Mouse (Mus musculus) layer of hippocampus, postnatal 36 days (tissue): Measurements from ENCODE around the gene RPS10-NUDT3. TPM values are rescaled to one million over a fixed set of nuclear protein-coding genes. Genes with fewer than 3 reads are reported as not detected.
A peak's percentile ranks its signal among the peaks of the same experiment; 100 is the strongest.

Experiments used
- DNase-seq, 2 experiments: peaks; one replicate each; pipeline ENCODE4 v3.0.0; 2022
- total RNA-seq, 2 experiments: library from RNA; stranded (reverse); gene quantifications; 2 replicates each; pipeline ENCODE4 v1.2.3; 2021

The RPS10-NUDT3 gene
- total RNA-seq = not detected

DNA sequence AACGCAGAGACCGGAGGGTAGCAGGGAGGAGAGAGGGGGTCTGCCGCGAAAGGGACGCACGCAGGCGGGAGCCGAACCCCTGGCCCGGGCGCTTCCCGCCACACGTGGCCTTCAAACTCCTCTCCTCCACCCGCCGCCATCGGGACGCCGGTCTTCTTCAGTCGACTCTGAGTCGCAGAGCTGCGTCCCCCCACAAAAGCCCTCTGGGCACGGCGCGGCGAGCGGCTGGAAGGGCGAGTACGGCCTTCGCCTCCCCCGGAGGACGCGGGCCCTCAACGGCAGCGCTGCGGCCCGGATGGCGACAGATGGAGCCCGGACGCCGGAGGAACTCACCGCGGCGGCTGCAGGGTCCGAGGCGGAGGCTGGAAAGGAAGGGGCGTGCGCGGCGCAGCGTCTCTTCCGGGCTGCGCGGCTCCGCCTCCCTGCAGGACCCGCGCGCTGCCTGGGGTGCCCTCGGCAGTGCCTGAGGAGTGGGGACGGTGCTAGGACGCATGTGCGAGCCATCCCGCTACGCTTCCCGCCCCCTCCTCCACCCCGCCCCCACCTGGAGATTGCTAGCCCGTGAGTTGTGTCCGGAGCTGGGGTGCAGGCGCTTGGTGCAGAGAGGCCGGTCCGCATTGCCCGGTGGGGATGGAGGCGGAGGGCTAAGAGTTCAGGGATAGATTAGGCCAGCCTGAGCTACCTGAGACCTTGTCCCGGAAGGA is at the start of gene RPS10-NUDT3:
Gene RPS10-NUDT3, minus strand, starts transcription at position 352 of the 704 bp plus-strand sequence.
- peak; percentile 88 to 89 for DNase-seq

DNA sequence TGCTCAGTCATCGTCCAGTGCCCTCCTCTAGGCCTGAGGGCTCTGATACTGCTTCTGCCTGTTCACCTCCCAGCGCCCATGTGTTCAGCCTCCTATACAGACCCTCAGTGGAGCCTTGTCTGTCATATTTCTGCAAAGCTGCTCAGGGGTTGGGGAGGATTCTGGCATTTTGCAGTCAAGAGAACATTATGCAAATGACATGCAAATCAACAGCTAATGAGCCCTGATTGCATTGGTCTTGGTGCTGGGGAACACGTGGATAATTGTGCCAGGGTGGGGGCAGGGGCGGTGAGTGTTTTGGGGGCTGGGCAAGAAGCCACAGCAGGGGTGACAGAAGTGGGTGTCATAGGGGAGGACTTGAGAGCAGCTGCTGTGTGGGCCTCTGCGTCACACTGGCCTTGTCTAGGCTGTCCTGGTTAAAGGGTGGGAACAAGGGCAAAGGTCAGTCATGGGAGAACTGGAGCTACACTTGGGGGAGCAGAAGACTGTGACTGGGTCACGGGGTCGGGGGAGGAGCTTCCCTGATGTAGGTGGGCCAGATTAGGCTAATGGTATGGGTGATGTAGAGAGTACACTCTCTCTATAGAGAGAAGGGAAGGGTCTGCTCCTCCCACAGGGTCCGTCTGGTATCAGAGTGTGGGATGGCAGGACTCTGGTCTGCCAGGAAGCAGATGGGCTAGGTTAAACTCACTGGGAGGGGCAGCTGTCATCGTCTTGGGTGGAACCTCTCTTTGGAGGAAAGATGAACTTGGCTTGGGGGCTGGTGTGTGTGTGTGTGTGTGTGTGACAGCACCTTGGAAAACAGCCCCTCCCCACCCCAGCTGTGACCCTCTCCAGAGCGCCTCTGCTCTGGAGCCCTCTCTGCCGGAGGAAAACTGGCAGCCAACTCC is 44.1 kb upstream of the RPS10-NUDT3 start:
- DNase-seq = peak in 1 of 2 experiments; percentile 38

DNA sequence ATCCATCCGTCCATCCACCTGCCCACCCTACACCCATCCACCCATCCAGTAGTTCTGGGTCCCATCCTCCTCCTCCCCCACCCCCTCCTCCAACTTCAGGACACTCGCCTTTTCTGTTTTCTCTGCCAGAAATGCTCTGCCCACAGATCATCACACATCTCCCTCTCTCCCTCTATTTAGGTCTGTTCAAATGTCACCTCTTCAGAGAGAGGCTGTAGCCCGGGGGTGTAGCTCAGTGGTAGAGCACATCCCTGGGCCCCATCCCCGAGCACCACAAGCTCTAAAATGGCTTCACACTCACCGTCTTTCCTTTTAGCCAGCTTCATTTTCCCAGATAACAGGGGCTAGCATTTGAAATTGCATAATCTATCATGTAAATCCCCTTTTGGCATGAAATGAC is 42.7 kb upstream of the RPS10-NUDT3 start:
- no peak for DNase-seq

DNA sequence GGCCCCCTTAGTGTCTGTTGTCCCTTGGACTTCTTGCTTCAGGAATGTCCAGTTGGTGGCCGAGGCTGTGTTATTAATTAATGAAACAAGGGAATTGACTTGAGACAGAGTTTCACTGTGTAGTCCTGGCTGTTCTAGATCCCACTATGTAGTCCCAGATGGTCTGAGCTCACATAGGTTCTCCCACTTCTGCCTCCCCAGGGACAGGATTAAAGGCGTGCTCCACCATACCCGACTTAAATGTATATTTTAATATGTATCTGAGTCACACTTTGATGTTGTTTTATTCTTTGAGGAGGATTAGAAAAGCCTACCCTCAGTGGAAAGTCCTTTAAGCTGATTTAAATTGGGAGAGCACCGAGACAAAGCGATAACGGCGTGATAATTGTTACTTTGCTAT is 41.2 kb upstream of the RPS10-NUDT3 start:
- DNase-seq = no peak

DNA sequence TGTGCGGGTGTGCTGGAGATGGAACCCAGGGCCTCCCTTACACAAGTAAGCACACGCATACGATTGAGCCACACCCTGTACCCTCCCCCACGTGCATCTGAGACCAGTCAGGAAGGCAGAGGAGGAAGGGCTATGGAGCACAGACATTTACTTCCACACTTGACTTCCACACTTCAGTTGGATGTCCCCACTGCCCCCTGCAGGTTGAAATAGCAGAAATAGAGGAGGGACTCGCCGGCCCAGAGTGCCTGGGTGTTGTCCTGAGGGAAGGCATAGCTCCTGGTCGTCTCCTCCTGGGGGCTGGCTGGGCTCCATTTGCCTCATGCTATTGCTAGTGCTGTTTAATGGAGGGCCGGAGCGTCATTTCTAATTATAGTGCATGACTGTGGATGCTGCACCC is 40.4 kb upstream of the RPS10-NUDT3 start:
- no peak for DNase-seq

DNA sequence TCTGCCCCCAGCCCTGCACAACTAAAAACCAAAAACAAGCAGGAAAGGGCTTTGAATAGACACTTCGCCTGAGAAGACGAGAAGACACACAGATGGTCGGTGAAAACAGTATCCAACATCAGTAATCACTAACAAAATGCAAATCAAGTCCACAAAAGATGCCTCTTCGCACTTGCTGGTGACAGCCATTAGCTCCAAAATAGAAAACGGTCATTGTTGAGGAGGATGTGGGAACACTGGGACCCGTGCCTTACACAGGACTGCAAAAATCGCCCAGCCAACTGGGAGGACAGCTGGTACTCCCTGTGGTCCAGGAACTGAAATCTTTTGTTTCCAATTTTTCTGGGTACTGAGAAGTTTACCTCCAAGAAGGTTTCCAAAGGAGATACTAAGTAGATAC is 38.9 kb upstream of the RPS10-NUDT3 start:
- DNase-seq = no peak

DNA sequence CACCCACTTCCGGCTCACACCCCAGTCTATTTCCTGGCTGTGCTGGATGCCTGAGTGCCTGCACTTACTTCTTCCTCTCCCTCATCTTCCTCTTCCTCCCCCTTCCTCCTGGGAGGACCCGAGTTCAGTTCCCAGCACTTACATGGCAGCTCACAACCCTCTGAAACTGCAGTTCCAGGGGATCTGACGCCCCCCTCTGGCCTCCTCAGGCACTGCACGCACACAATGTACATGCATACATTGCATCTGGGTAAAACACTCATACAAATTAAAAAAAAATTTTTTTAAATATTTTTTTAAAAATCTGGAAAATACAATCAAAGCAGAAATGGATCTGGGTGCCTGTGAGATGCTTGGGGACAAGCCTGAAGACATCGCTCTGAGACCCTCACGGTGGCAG is 36.7 kb upstream of the RPS10-NUDT3 start:
- no peak for DNase-seq

DNA sequence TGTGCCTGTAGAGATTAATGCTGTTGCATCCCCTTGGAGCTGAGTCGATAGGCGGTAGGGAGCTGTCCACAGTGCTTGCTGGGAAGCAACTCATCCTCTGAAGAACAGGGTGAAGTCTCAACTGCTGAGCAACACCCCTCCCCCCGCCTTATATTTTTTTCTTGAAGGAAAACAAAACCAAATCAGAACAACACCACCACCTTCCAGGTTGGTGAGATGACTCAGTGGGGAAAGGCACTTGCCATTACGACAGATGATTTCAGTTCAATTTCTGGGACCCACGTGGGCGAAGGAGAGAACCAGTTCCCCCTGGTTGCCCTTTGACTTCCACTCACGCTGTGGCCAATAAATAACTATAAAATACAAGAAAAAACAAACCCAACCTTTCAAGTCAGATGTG is 23.7 kb upstream of the RPS10-NUDT3 start:
- no peak for DNase-seq

DNA sequence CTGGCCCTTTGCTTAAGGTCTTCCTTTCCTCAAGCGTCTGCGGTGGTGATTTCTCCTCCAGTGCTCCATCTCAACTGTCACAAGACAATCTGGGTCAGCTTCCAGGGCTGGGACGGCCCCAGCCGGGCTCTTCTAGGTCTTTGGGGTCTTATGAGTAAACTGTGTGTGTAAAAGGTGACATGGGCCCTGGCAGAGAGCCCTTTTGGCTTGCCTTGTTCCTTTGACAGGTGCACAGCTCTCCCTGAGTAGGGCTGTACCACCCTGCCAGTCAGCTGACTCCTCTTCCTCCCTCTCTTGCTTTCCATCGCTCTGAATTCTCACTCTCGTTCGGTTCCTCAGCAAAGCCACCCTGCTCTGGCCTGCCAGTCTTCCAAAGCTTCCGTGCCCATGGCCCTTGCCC is 22.1 kb upstream of the RPS10-NUDT3 start:
- no peak for DNase-seq

DNA sequence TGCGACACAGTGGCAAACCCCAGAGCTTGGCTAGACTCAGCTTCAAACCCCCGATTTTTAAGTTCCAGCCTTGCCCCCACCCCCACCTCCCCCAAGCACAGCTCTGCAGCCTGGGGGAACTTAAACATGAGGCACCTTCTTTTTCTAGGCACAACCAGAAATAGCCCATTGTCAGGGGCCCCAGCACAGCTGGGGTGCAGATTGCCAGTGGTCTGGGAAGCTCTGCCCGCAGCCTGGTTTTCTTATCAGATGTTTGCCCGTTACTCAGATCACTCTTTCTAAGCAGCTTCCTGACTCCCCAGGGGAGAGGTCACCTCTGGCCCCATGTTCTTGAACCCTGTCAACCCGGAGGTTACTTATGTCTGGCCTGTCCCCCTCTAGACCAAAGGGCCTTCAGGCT is 21.4 kb upstream of the RPS10-NUDT3 start:
- no peak for DNase-seq

DNA sequence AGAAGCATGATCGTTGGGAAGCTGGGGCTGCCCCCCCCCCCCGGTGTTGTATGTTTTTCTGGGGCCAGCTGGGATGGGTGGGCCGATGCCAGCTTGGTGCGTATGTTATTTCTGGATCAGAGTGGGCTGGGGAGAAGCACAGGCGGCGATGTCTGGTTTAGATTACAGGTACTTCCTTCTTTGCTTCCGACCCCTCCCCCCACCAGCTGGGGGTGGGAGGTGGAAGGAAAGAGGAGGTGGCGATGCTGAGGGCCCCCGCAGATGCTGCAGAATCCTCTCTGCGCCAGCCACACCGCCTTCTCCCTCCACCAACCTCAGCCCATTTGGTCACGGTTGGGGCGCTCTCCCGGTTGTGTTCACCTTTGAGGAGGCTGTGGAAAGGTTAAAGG is 21.0 kb upstream of the RPS10-NUDT3 start:
- DNase-seq = peak in 1 of 2 experiments; percentile 77

DNA sequence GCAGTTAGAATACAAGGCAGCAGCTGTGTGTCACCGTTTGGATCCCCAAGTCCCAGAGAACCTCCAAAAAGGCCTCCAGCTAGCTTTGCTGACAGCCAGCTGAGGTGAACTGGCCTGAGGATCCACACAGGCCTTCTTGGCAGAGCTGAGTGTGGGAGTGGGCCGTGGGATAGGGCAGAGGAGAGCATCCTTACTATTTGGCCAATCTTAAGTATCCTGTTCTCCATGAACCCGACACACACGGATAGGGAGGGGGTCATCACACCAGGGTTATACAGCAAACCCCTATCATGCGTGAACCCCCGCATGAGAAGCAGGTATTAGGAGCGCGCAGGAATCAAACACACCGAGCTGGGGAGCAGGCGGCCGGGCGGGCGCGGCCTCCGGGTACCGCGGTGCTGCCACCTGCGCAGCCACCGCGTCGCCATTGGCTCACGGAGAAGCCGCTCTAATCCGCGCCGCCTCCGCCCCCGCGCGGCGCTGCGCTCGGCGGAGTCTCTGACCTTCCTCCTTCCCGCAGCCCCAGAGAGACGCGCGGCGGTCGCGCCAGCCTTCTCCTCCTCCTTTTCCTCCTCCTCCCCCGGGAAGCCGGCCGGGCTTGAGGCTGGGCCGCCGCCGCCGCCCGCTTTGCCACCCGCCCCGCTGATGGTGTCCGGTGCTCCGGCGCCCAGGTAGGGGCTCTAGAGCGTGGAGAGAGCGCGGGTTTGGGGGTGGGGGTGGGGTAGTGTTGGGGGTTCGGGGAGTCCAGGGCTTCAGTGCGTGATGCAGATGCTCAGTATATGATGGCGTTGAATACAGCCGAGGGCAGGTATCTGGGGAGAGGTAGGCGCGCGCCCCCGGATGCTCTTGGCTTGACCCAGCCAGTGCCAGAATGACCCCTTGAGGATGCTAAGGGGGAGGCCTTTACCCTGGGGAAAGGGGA is 20.3 kb upstream of the RPS10-NUDT3 start, which contains the start of gene Pacsin1:
Gene Pacsin1, plus strand, starts transcription at position 421 of the 922 bp plus-strand sequence.
- peak; percentile 64 to 69 for DNase-seq

DNA sequence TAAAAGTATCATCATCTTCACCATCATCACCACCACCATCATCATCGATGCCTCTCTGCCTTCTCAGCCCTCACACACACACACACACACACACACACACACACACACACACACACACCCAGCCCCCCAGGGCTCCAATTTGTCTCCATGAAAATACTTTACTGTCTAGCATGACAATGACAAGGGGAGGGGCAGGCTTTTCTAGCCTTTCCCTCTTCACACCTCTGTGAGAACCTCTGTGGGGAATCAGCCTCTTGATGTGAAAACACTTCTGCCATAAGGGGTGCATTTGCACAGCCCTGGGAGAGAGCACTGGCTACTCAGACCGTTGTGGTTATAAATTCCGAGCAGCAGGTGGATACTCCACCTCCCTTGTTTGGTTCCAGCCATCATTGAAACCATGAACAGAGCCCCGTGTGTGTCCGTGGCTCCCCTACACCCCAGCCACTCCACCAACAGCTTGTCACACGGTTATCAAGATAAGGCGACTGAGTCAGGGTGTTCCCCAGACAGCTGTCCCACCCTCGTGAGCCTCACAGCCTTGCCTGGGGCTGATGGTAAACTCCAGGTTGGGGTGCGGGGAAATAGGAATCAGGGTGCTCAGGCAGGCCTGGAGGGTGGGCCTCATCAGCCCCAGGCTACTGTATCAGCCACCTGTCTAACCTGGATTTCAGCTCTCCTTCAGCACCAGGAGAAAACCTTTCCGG is 18.4 kb upstream of the RPS10-NUDT3 start:
- no peak for DNase-seq

DNA sequence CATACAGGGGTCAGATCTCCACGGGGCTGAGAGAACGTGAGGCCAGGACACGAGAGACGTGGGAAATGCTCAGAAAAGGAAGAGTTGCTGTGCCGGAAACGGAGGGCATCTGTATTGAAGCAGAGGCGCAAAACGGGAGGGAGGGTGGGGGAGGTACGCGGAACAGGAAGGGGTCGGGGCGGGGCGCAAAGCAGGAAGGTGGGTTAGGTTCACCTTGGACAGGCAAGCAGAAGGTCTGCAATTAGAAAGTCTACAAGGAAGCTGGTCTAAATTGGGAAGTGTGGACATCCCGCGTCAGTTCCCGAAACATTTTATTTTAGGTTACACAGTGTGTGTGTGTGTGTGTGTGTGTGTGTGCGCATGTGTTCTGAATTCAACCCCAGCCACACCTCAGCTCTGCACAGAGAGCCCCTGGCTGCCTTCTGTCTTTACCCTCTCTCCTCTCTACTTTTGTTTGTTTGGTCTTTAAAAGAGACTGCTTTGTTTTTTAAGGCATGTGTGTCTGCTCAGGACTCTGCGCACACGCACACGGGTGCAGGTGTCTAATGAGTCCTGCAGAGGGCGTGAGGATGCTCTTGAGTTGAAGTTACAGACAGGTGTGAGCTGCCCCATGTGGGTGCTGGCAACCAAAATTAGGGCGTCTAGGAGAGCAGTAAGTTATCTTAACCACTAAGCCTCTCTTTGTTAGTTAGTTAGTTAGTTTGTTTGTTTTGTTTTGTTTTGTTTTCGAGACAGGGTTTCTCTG is 17.2 kb upstream of the RPS10-NUDT3 start:
- no peak for DNase-seq

DNA sequence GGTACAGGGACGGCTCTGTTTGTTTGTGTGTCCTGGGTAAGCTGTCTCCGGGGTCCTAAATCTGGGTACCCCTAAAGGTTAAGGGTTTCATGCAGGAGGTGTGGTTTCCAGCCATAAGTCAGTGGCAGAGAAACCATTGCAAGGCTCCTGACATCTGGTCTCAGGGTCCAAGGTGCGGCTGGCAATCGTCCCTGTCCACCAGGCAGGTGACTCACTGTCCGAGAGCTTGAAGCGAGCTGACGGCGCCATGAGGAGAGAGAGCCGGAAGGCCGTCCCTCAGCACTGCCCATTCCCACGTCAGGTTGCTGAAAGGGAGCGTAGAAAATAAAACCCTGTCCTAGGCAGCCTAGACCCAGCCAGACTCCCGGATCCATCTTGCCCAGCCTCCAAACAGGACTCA is 15.6 kb upstream of the RPS10-NUDT3 start:
- no peak for DNase-seq

DNA sequence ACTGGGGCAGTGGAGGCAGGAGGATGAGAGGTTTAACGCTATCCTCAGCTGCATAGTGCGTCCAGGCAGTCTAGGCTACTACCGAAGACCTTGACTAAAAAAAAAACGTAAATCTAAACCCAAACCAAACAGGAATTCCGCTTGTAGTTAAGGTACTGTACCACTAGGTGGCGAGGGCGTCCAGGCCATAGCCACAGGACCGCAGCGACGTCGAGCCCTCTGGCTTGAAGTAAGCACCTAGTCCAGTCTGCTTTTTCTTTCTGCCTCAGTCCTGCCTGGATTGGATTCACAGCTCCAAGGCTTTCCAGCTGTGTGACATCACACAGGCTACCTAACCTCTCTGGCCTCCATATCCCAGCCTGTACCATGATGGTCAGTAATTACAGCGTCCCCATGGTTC is 15.1 kb upstream of the RPS10-NUDT3 start:
- no peak for DNase-seq

DNA sequence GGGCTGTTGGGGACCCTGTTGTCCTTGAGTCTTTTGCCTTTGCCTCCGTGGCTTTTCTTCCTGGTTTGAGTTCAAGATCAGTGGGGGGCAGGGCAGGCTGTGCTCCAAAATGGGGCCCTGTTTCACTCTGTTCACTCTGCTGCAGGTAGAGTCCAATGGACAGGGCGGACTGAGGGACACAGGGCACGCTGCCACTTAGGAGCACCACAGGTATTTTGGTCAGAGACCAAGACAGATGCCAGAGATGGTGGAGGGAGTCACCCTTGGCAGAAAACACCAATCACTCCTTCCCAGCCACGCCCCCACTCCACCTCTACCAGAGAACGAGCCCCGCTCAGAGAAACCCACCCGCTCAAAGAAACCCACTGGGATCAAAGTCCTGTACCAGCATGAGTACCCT is 10.8 kb upstream of the RPS10-NUDT3 start:
- no peak for DNase-seq

DNA sequence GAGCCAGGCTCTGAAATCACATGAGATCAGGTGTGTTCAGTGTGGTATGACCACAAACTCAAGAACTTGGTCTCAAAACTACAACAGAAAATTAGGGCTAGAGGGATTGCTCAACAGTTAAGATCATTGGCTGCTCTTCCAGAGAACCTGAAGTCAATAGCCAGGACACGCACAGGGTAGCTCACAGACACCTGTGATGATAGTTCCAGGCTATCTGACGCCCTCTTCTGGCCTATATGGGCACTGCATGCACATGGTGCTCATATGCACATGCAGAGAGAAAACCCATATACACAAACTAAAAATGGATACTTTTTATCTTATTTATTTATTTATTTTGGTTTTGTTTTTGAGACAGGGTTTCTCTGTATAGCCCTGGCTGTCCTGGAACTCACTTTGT is 9.6 kb upstream of the RPS10-NUDT3 start:
- DNase-seq = no peak

DNA sequence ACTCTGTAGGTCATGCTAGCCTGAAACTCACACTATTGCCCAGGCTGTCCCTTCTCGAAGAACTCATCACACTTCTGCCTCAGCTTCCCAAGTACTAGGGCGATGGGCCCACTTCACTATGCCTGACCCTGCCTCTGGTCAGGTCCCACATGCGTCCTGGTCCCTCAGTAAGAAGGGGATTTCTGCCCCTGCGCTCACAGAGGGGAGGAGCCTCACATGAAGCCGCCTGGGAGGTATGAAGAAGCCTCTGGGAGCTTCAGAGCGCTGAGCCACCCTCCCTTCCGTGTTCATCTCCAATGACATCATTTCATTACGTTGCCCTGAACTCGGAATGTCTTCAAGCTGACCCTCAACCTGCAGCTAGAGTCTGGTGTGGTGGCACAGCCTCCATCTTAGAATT is 8.7 kb upstream of the RPS10-NUDT3 start:
- DNase-seq = no peak

DNA sequence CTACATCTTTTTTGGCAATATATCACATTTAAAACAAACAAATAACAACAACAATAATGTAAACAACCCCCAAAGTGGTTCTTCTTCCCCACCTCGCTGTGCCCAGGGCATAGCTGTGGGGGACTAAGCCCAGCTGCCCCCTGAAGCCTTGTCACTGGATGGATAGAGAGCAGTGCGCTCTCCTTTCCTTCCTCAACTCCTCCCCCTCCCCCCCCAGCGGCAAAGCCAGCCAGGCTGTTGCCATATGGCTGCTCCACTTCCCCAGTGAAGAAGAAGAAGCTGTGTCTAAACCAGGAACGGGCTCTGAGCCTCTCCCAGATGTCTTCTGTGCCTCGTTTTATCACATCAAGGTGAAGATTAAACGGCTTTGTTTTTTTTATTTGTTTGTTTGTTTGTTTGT is 8.1 kb upstream of the RPS10-NUDT3 start:
- DNase-seq = no peak

DNA sequence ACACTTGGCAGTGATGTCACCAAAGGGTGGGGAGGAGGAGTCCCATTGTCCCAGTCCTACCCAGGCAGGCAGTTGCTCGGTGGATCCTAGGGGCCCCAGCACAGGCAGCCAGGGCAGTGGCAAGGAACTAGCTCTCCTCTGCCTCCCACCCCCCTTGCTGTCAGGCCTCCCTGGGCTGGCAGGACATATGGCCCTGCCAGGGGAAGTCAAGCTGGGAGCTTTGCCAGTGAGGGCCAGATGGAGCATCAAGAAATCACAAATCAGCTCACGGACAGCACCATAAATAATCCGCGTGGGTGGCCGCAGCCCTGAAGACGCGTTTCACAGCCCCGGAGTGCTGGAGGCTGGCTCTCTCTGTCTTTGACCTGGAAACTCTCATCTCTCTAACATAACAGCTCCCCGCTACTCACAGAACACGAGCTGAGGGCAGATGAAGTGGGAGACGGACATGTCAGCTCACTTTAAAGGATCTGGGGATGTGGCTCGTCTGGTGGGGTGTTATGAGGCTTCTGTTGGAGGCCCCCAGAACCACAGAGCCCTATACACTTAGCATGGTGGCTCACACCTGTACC is 7.6 kb upstream of the RPS10-NUDT3 start:
- peak; percentile 78 to 79 for DNase-seq
